Mouse (Mus musculus) telencephalon, adult 2 months (tissue): ENCODE data around the gene Snx15.

Experiments used
- DNase-seq: peaks from one replicate; pipeline ENCODE4 v3.0.0-alpha.2; 2011; ENCODE audit warnings: low read depth, low spot score

Gene Snx15

DNA sequence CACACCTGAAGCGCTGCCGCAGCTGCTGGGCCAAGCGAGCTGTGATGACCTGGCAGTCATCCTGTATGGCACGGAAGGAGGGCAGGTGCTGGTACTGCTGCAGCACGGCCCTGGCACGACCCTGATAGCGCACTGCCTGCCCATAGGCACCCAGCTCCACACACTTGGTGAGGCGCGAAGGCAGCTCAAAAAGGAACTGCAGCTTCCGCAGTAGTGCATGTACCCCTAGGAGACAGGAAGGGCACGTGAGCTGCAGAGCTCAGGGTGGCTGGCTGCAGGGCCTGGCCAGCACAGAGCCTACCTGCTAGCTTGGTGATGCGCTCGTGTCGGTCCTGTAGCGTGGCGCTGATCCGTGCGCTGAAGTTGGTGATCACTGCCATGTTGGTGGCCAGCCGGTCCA lies 56.8 kb downstream of the Snx15 start:
- DNase-seq = no peak

DNA sequence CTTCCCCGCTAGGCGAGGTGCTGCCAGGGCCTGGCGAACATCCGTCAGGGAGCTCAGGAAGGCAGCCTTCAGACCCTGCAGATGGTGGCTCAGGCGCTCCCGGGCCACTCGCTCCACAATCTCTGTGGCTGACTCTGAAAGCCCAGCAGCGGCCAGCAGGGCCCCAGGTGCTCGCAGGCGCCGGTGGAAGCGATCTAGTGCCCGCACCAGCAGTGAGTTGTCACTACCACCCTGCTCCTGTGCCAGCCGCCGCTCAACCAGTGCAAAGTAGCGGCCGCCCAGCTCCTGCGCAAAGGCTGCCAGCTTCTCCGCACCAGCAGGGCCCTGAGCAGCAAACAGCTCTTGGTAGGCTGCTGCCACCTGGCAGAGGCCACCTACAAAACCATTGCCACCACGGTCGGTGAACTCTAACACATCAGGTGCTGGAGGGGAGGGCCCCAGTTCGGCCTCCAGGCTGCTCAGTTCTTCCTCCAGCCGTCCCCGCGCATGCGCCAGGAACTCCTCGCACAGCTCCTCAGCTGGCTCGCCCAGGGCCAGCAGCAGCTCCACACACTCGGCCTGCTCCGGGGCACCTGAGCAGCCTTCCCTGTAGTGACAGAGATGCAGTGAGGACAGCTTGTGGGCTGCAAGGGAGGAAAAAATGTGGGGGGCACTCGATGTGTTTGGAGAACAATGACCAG lies 57.4 kb downstream of the Snx15 start:
- DNase-seq = no peak

DNA sequence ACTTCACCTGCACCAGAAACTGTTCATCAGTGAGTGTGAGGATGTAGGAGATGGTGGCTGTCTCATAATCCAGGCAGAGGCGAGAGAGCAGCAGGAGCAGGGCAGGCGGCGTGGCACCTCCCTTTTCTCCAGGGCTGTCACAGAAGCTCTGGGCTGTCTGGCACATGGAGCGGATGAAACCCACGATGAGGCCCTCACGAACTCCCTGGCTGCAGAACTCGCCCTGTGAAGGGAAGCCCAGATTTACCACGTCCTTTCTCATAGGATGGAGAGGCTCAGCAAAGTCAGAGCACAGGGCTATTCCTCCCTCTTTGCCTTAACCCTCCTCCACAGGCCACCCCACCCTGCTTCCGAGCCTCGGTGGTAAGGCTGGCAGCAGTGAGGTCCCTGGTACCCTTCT lies 58.3 kb downstream of the Snx15 start:
- DNase-seq = no peak
